21 mouse cellular contexts compared by ENCODE assay signal in genomic region chr11:119108573-119109263, GRCm38 (mm10). TPM values are rescaled to one million over a fixed set of nuclear protein-coding genes. Genes with fewer than 3 reads are reported as not detected.
DNase-seq lines count a peak whose midpoint lies in the region; ATAC-seq and TF ChIP-seq lines count a peak whose summit lies in the region.
"Had no signal": no experiment of that assay in that cellular context is flagged by ENCODE, and none has a peak within 500 bp of the region (broad histone marks: within the 10 kb centered on the region; RNA-seq: fewer than 3 reads in every experiment).

No protein-coding gene starts in this region.

- no peak for ATAC-seq in liver, postnatal 0 days
- no peak for ATAC-seq in liver, embryonic 12.5 days
- ATAC-seq in activated CD4-positive, CD25-positive, alpha-beta regulatory T cell, adult 4 months, result peak; percentile 26
- ATAC-seq: forebrain, embryonic 13.5 days; forebrain, postnatal 0 days; Patski had no signal

- no peak for TF ChIP-seq CTCF in liver, postnatal 0 days (IDR thresholded peaks at IDR 0.05; ENCODE audit: low read depth)

- H3K9ac ChIP-seq in liver, postnatal 0 days (replicated peaks), result no peak overlapping the region
- no peak overlapping the region for H3K9ac ChIP-seq in liver, embryonic 12.5 days
- H3K9ac ChIP-seq: forebrain, embryonic 13.5 days; forebrain, postnatal 0 days; hindbrain, embryonic 15.5 days had no signal

- no peaks in the 10 kb centered on the region for H3K27me3 ChIP-seq in liver, postnatal 0 days (ENCODE audit: insufficient read depth, low read length)
- H3K27me3 ChIP-seq in liver, embryonic 12.5 days (replicated peaks), result peaks cover 51% of the 10 kb centered on the region
- H3K27me3 ChIP-seq in splenic B cell, adult 2 months (ENCODE audit: control insufficient read depth, insufficient read depth, low read length, poor library complexity, severe bottlenecking), result no peaks in the 10 kb centered on the region
- H3K27me3 ChIP-seq: hindbrain, embryonic 15.5 days; Patski had no signal

- no peaks in the 10 kb centered on the region for H3K9me3 ChIP-seq in liver, postnatal 0 days (ENCODE audit: low read length)
- H3K9me3 ChIP-seq in liver, embryonic 12.5 days (replicated peaks), result no peaks in the 10 kb centered on the region
- H3K9me3 ChIP-seq: embryonic facial prominence, embryonic 10.5 days; forebrain, embryonic 13.5 days; hindbrain, embryonic 15.5 days had no signal

- peak overlapping the region; percentile 65 for H3K27ac ChIP-seq in liver, postnatal 0 days (ENCODE audit: low read depth)
- no peak overlapping the region for H3K27ac ChIP-seq in liver, embryonic 12.5 days
- H3K27ac ChIP-seq: forebrain, embryonic 13.5 days; heart, adult 2 months; hindbrain, embryonic 15.5 days had no signal

- no peak for TF ChIP-seq EP300 in liver, postnatal 0 days (IDR thresholded peaks at IDR 0.05; ENCODE audit: low read depth)

- WGBS in liver, postnatal 0 days (ENCODE audit: insufficient replicate concordance), result 62% methylated on average over 10 of the region's 10 CpGs
- 54% methylated on average over 10 of the region's 10 CpGs for WGBS in liver, embryonic 12.5 days (ENCODE audit: insufficient replicate concordance)

- peaks cover 19% of the 10 kb centered on the region for H3K4me1 ChIP-seq in liver, postnatal 0 days (ENCODE audit: insufficient read depth)
- H3K4me1 ChIP-seq in liver, embryonic 12.5 days, result peaks cover 13% of the 10 kb centered on the region; the same call in 1 of the 2 replicates

- DNase-seq in liver, postnatal 0 days, result no peak
- DNase-seq in CD4-positive helper T cell, adult 2 months (ENCODE audit: low read depth, low spot score), result peak; percentile 45
- peak; percentile 92 for DNase-seq in splenic B cell, adult 2 months (ENCODE audit: low read depth, low spot score)
- DNase-seq in thymus, adult 18-20 months, result no peak
- DNase-seq in layer of hippocampus, adult 11-12 months (ENCODE audit: low spot score), result no peak
- DNase-seq: adrenal gland, adult 2 months; adrenal gland, postnatal 25 days; cerebellum, adult 18-20 months; cerebellum, adult 9-11 months; cerebellum, postnatal 36 days; forebrain, postnatal 0 days; gastrocnemius, postnatal 14 days; heart, adult 2 months; heart, postnatal 36 days had no signal

- no peak overlapping the region for H3K4me3 ChIP-seq in liver, postnatal 0 days (ENCODE audit: low read depth, low read length)
- no peak overlapping the region for H3K4me3 ChIP-seq in liver, embryonic 12.5 days
- H3K4me3 ChIP-seq: embryonic facial prominence, embryonic 10.5 days; forebrain, embryonic 13.5 days; heart, adult 2 months; hindbrain, embryonic 15.5 days had no signal

- no peak overlapping the region for H3K4me2 ChIP-seq in liver, postnatal 0 days (ENCODE audit: low read depth, low read length)
- no peak overlapping the region for H3K4me2 ChIP-seq in liver, embryonic 12.5 days
- H3K4me2 ChIP-seq: forebrain, embryonic 13.5 days; heart, embryonic 11.5 days; hindbrain, embryonic 15.5 days had no signal

- no peaks in the 10 kb centered on the region for H3K36me3 ChIP-seq in liver, postnatal 0 days (replicated peaks; ENCODE audit: insufficient read depth, low read length)
- no peaks in the 10 kb centered on the region for H3K36me3 ChIP-seq in liver, embryonic 12.5 days
- H3K36me3 ChIP-seq in splenic B cell, adult 2 months (ENCODE audit: control insufficient read depth, insufficient read depth, low read length, poor library complexity, severe bottlenecking), result no peaks in the 10 kb centered on the region
- H3K36me3 ChIP-seq: embryonic facial prominence, embryonic 10.5 days; hindbrain, embryonic 15.5 days had no signal

RNA-seq across cellular contexts. Expression of gene Cbx4, which starts 22.7 kb away (rescaled TPM):
- 2.8 and 4.7 TPM in 2 replicates for polyA plus RNA-seq in liver, postnatal 0 days (2015; fragmentation: Nextera tagmentation; extraction: Ambion mirVana)
- 3.2 and 3.3 TPM in 2 replicates for polyA plus RNA-seq in liver, embryonic 12.5 days (2016; fragmentation: Nextera tagmentation; extraction: Ambion mirVana)
- 1 to 10 TPM; 2.0 to 2.4 TPM for polyA plus RNA-seq in activated CD4-positive, CD25-positive, alpha-beta regulatory T cell, adult 4 months (2017; shearing (Covaris generic))

Comparison
In these comparisons a context has a peak if more than half of its experiments do, and no peak if none do; other contexts are left out.
1. DNase-seq: peak in CD4-positive helper T cell, adult 2 months (single experiment) and splenic B cell, adult 2 months (single experiment); none in liver, postnatal 0 days (single experiment), thymus, adult 18-20 months (0 of 2) and layer of hippocampus, adult 11-12 months (single experiment).